Mouse (Mus musculus) MEL (cell line): ENCODE data around the gene Crygc.

Experiments used
- CHD1 ChIP-seq: IDR thresholded peaks from 2 replicates; pipeline ENCODE4 v1.6.1; 2012; ENCODE audit warnings: low read depth, mild to moderate bottlenecking, inconsistent platforms, low read length, improper control_type of control experiment
- CTCF ChIP-seq, 3 experiments: IDR thresholded peaks in 2 of 3; conservative IDR thresholded peaks in 1 of 3; 2 replicates each; pipeline ENCODE4 v1.5.1; 2011 to 2012; ENCODE audit warnings: low read length in 3 of 3, low read depth in 2 of 3, mild to moderate bottlenecking in 2 of 3, improper control_type of control experiment in 1 of 3, inconsistent platforms in 1 of 3, mixed read lengths in 1 of 3, moderate library complexity in 1 of 3; ENCODE audit not compliant: control insufficient read depth in 1 of 3, insufficient read depth in 1 of 3, poor library complexity in 1 of 3, severe bottlenecking in 1 of 3
- E2F4 ChIP-seq: IDR thresholded peaks from 2 replicates; pipeline ENCODE4 v1.6.1; 2011; ENCODE audit warnings: low read depth, low read length, improper control_type of control experiment, borderline replicate concordance
- EP300 ChIP-seq, 2 experiments: IDR thresholded peaks; 2 replicates each; pipeline ENCODE4 v1.6.1; 2011; ENCODE audit warnings: improper control_type of control experiment in 2 of 2, low read length in 2 of 2, low read depth in 1 of 2, mild to moderate bottlenecking in 1 of 2
- ETS1 ChIP-seq: IDR thresholded peaks from 2 replicates; pipeline ENCODE4 v1.6.1; 2012; ENCODE audit warnings: low read depth, mild to moderate bottlenecking, inconsistent platforms, low read length, improper control_type of control experiment, moderate library complexity
- GABPA ChIP-seq: IDR thresholded peaks from 2 replicates; pipeline ENCODE4 v1.6.1; 2012; ENCODE audit warnings: low read depth, mild to moderate bottlenecking, inconsistent platforms, low read length, improper control_type of control experiment, moderate library complexity
- HCFC1 ChIP-seq: IDR thresholded peaks from 2 replicates; pipeline ENCODE4 v1.6.1; 2012; ENCODE audit warnings: low read depth, mild to moderate bottlenecking, inconsistent platforms, low read length, improper control_type of control experiment, moderate library complexity
- JUND ChIP-seq: IDR thresholded peaks from 2 replicates; pipeline ENCODE4 v1.6.1; 2011; ENCODE audit warnings: low read depth, mild to moderate bottlenecking, improper control_type of control experiment, low read length
- KAT2A ChIP-seq: conservative IDR thresholded peaks from 2 replicates; pipeline ENCODE4 v1.6.1; 2012; ENCODE audit warnings: low read depth, low read length, improper control_type of control experiment, inconsistent platforms
- MAFK ChIP-seq: IDR thresholded peaks from 2 replicates; pipeline ENCODE4 v1.6.1; 2011; ENCODE audit warnings: low read depth, mild to moderate bottlenecking, low read length, improper control_type of control experiment, borderline replicate concordance
- MEF2A ChIP-seq: IDR thresholded peaks from 2 replicates; pipeline ENCODE4 v1.6.1; 2014; ENCODE audit warnings: low read depth, mild to moderate bottlenecking, inconsistent platforms, low read length, improper control_type of control experiment; ENCODE audit not compliant: poor library complexity, insufficient replicate concordance, severe bottlenecking; ENCODE audit errors: extremely low read depth
- POLR2A ChIP-seq, 2 experiments: IDR thresholded peaks; 2 replicates each; pipeline ENCODE4 v1.6.1; 2011 to 2012; ENCODE audit warnings: low read length in 2 of 2, mild to moderate bottlenecking in 2 of 2, control low read depth in 1 of 2, improper control_type of control experiment in 1 of 2, low read depth in 1 of 2, moderate library complexity in 1 of 2; ENCODE audit not compliant: control insufficient read depth in 1 of 2, insufficient read depth in 1 of 2, poor library complexity in 1 of 2
- SIN3A ChIP-seq: IDR thresholded peaks from 2 replicates; pipeline ENCODE4 v1.6.1; 2012; ENCODE audit warnings: low read length, improper control_type of control experiment, inconsistent platforms
- SMC3 ChIP-seq: IDR thresholded peaks from 2 replicates; pipeline ENCODE4 v1.6.1; 2011; ENCODE audit warnings: low read depth, low read length, improper control_type of control experiment

DNA sequence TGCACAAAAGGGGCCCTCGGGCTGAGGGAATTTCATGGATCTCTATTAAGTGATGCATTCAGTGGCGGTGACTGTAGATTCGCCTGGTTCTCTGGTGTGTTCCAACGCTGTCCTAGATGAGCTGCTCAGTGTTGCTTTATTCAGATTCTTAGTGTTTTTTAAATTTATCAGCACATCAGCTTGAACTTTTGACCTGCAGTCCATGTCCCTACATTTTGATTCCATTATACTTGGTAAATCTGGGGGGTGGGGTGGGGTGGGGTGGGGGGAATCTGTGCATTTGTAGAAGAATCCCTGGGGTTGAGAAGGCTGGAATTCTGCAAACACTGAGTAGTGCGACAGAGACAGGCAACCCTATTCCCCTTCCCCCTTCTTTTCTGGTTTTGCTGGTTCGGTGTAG is at the start of gene Crygc:
- TF ChIP-seq CTCF (IDR thresholded peaks at IDR 0.05 in 2 of 3, conservative IDR thresholded peaks at IDR 0.05 in 1 of 3; ENCODE audit: control insufficient read depth in 1 of 3, insufficient read depth in 1 of 3, low read depth in 2 of 3, low read length in 3 of 3, poor library complexity in 1 of 3, severe bottlenecking in 1 of 3) (no peak), POLR2A (IDR thresholded peaks at IDR 0.05; ENCODE audit: control insufficient read depth in 1 of 2, insufficient read depth in 1 of 2, low read depth in 1 of 2, low read length in 2 of 2, poor library complexity in 1 of 2) (no peak), E2F4 (no peak), EP300 (IDR thresholded peaks at IDR 0.05; ENCODE audit: low read depth in 1 of 2, low read length in 2 of 2) (no peak), GABPA (no peak), KAT2A (no peak), CHD1 (no peak), HCFC1 (no peak), SMC3 (no peak), MAFK (no peak), JUND (no peak), SIN3A (no peak), MEF2A (no peak), ETS1 (no peak)
